Mouse (Mus musculus) heart, embryonic 12.5 days (tissue): ENCODE results near the gene Sult2b1. TPM values are rescaled to one million over a fixed set of nuclear protein-coding genes. Genes with fewer than 3 reads are reported as not detected.

Source experiments
- ATAC-seq: fragments of 200-750 bp; cut with Nextera tagmentation; 2 replicates; pipeline ENCODE4 v1.8.0; 2017; ENCODE audit warnings: moderate TSS enrichment, moderate library complexity; ENCODE audit not compliant: insufficient number of reproducible peaks, low FRiP score
- H3K27ac ChIP-seq: fragments of 300-500 bp; sonication (generic); 2 replicates; pipeline ENCODE4 v1.5.1; 2016; ENCODE audit warnings: mild to moderate bottlenecking, moderate library complexity; ENCODE audit not compliant: poor library complexity, severe bottlenecking
- H3K27me3 ChIP-seq: fragments of 300-500 bp; sonication (generic); replicated peaks from 2 replicates; pipeline ENCODE4 v1.6.1; 2016; ENCODE audit warnings: mild to moderate bottlenecking, moderate library complexity
- H3K36me3 ChIP-seq: fragments of 300-500 bp; sonication (generic); 2 replicates; pipeline ENCODE4 v1.6.1; 2016; ENCODE audit warnings: mild to moderate bottlenecking, moderate library complexity
- H3K4me1 ChIP-seq: fragments of 300-500 bp; sonication (generic); replicated peaks from 2 replicates; pipeline ENCODE4 v1.6.1; 2016; ENCODE audit warnings: mild to moderate bottlenecking
- H3K4me2 ChIP-seq: fragments of 300-500 bp; sonication (generic); 2 replicates; pipeline ENCODE4 v1.6.1; 2016; ENCODE audit warnings: mild to moderate bottlenecking, moderate library complexity
- H3K4me3 ChIP-seq: fragments of 300-500 bp; sonication (generic); 2 replicates; pipeline ENCODE4 v1.5.1; 2016; ENCODE audit warnings: mild to moderate bottlenecking
- H3K9ac ChIP-seq: fragments of 300-500 bp; sonication (generic); 2 replicates; pipeline ENCODE4 v1.6.1; 2016; ENCODE audit warnings: mild to moderate bottlenecking, moderate library complexity
- H3K9me3 ChIP-seq: fragments of 300-500 bp; sonication (generic); replicated peaks from 2 replicates; pipeline ENCODE4 v1.6.1; 2016; ENCODE audit warnings: mild to moderate bottlenecking, moderate library complexity
- WGBS: fragments of 180-500 bp; shearing (Covaris S2); methylation state at CpG from one replicate; pipeline ENCODE4 v1.1.7; 2016; 5-methylcytosine and 5-hydroxymethylcytosine counted together
- polyA plus RNA-seq: library from polyadenylated mRNA; unstranded; fragments of >200 nt; fragmentation: Nextera tagmentation; extraction: Ambion mirVana; gene quantifications from 2 replicates; pipeline ENCODE4 v1.2.1, GENCODE M21; 2016

The Sult2b1 gene
- polyA plus RNA-seq, 1 experiment from 2014 or later = 0.23 TPM

DNA sequence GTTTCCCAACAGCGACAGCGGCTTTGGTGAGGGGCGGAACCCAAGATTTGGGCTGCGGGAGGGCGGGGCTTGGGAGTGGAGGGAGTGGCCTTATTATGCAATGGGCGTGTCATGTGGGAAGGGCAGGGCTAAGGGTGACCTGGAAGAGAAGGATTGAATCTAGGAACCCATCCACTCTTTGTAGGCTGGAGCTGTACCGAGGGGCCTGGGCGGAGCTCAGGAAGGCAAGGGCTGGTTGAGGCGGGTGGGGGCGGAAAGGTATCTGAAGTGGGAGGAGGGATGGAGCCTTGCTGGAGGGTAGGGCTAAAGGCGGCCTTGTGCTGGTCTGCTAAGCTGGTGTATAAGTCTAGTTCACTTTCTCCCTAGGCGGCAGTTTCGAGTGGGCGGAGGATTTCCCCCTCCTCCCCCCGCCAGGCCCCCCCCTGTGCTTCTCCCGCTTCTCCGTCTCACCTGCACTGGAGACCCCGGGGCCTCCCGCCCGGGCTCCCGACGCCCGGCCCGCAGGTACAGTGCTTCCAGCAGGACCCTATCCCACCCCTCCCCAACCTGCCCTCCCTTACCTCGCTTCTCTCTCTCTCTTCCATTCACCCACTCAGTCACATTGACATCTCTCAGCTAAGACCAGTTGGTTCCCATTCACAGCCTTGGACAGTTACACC, 16.2 kb upstream of the Sult2b1 start:
- no peaks in the 10 kb centered on the region for H3K36me3 ChIP-seq
- H3K27ac ChIP-seq = no peak overlapping the region
- H3K4me3 ChIP-seq = peak overlapping the region; percentile 18
- peak overlapping the region; percentile 58 for H3K4me2 ChIP-seq
- WGBS = 7% methylated on average over 24 of the region's 25 CpGs
- H3K4me1 ChIP-seq = peaks cover 26% of the 10 kb centered on the region
- no peak overlapping the region for H3K9ac ChIP-seq
- ATAC-seq = peak; percentile 58
- no peaks in the 10 kb centered on the region for H3K9me3 ChIP-seq
- peaks cover 52% of the 10 kb centered on the region for H3K27me3 ChIP-seq

DNA sequence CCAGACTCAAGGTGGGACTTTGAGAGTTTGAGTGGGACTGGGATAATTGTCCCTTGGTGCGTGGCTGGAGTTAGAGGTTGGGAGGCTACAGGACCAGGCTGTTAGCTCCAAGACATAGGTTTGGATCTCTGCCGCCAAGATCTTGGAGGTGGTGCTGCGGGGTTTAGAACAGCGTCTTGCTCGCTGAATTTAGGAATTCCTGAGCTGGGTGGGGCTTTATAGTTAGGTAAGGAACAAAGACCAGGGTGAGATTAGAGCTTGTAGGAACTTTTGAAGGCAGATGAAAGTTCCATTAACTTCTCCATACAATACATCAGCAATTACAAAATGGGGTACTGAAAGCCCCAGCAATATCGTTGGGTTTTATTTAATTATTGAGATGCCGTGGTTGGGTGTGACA, 15.5 kb upstream of the Sult2b1 start:
- H3K27ac ChIP-seq = no peak overlapping the region
- no peak overlapping the region for H3K9ac ChIP-seq
- ATAC-seq = no peak
- H3K4me1 ChIP-seq = peaks cover 26% of the 10 kb centered on the region
- H3K9me3 ChIP-seq = no peaks in the 10 kb centered on the region
- H3K4me3 ChIP-seq = peak overlapping the region; percentile 18; the same call in 1 of the 2 replicates
- H3K27me3 ChIP-seq = peaks cover 59% of the 10 kb centered on the region
- H3K36me3 ChIP-seq = no peaks in the 10 kb centered on the region
- WGBS = 32% methylated on average over 7 of the region's 7 CpGs
- peak overlapping the region; percentile 58 for H3K4me2 ChIP-seq

GRCm38 (mm10) chr7:45798931-45799330, 14.5 kb upstream of the Sult2b1 start:
- H3K4me3 ChIP-seq = peak overlapping the region; percentile 53
- H3K4me2 ChIP-seq = peak overlapping the region; percentile 84
- H3K9me3 ChIP-seq = no peaks in the 10 kb centered on the region
- H3K9ac ChIP-seq = no peak overlapping the region
- peaks cover 70% of the 10 kb centered on the region for H3K27me3 ChIP-seq
- H3K4me1 ChIP-seq = peaks cover 26% of the 10 kb centered on the region
- no peaks in the 10 kb centered on the region for H3K36me3 ChIP-seq
- 45% methylated on average over 7 of the region's 7 CpGs for WGBS
- H3K27ac ChIP-seq = no peak overlapping the region
- ATAC-seq = no peak

- no peak for ATAC-seq
- Histone ChIP-seq H3K27ac (no peak overlapping the region), H3K27me3 (peaks cover 74% of the 10 kb centered on the region), H3K9me3 (no peaks in the 10 kb centered on the region), H3K4me1 (peaks cover 26% of the 10 kb centered on the region), H3K36me3 (no peaks in the 10 kb centered on the region), H3K4me2 (peak overlapping the region; percentile 84), H3K9ac (peak overlapping the region; percentile 67), H3K4me3 (peak overlapping the region; percentile 53)
- WGBS = 1% methylated on average over 19 of the region's 19 CpGs
Measured at GRCm38 (mm10) chr7:45798511-45798836, 14.0 kb upstream of the Sult2b1 start.

DNA sequence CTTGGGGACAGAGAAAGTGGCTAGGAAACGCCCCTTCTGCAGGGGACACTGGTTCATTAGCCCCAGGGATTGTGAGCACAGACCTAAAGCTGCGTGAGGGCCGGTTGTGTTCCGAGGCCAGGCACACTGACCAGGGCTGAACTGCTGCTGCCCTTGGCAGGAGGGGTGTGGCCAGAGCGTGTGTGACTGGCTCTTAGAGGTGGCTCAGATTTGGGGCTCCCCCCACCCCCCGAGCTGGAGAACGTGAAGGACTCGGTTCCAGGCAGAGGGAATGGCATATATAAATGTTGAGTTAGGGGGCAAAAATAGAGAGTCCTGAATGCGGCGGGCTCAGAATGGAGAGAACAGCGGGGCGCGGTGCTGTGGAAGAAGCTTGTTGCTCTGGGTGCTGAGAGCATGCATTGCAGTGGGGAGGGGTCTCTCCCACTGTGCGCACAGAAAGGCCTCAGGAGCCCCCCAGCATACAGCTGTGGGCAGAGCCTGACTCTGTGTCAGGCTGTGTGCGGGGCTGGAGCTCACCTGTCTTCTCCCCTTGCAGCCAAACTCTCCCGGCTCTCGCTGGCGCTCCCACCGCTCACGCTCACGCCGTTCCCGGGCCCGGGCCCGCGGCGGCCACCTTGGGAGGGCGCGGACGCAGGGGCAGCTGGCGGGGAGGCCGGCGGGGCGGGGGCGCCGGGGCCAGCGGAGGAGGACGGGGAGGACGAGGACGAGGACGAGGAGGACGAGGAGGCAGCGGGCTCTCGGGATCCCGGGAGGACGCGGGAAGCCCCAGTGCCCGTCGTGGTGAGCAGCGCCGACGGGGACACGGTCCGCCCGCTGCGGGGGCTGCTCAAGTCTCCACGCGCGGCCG, 13.4 kb upstream of the Sult2b1 start:
- H3K4me3 ChIP-seq = peak overlapping the region; percentile 53
- no peaks in the 10 kb centered on the region for H3K36me3 ChIP-seq
- peak overlapping the region; percentile 84 for H3K4me2 ChIP-seq
- no peak overlapping the region for H3K27ac ChIP-seq
- no peak for ATAC-seq
- peaks cover 80% of the 10 kb centered on the region for H3K27me3 ChIP-seq
- H3K9ac ChIP-seq = peak overlapping the region; percentile 67
- no peaks in the 10 kb centered on the region for H3K9me3 ChIP-seq
- WGBS = 1% methylated on average over 57 of the region's 60 CpGs
- peaks cover 26% of the 10 kb centered on the region for H3K4me1 ChIP-seq

DNA sequence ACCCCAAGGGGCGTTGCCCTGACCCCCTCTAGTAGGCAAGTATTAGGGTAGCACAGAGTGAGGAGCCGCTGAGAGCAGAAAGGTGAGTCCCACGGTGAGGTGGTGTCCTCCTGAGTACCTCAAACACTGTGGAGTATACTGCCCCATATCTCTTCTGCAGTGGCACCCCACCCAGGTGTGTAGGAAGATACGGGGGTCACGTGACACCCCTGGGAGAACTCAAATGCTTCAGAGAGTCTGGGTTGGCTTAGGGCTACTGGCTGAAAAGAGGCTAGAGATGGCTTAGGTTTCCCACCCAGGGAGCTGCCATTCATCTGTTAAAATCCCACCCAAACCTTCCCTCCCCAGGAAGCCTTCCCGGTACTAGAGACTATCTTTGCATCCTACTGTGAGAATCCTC, 12.5 kb upstream of the Sult2b1 start:
- Histone ChIP-seq H3K4me3 (no peak overlapping the region), H3K4me2 (no peak overlapping the region), H3K27me3 (peaks cover 89% of the 10 kb centered on the region), H3K4me1 (peaks cover 26% of the 10 kb centered on the region), H3K9me3 (no peaks in the 10 kb centered on the region), H3K36me3 (no peaks in the 10 kb centered on the region), H3K9ac (no peak overlapping the region), H3K27ac (no peak overlapping the region)
- 34% methylated on average over 6 of the region's 6 CpGs for WGBS
- no peak for ATAC-seq

- 0 out of 2 replicates have a peak, but pooled peaks cover 2% of the 10 kb centered on the region for H3K36me3 ChIP-seq
- no peak overlapping the region for H3K4me3 ChIP-seq
- no peak for ATAC-seq
- peaks cover 82% of the 10 kb centered on the region for H3K27me3 ChIP-seq
- H3K9me3 ChIP-seq = no peaks in the 10 kb centered on the region
- H3K27ac ChIP-seq = no peak overlapping the region
- 90% methylated on average over 29 of the region's 29 CpGs for WGBS
- H3K4me2 ChIP-seq = no peak overlapping the region
- H3K9ac ChIP-seq = no peak overlapping the region
- peaks cover 25% of the 10 kb centered on the region for H3K4me1 ChIP-seq
Measured at GRCm38 (mm10) chr7:45794971-45795370, 10.5 kb upstream of the Sult2b1 start.

GRCm38 (mm10) chr7:45793969-45794585, 9.6 kb upstream of the Sult2b1 start:
- Histone ChIP-seq H3K36me3 (0 out of 2 replicates have a peak, but pooled peaks cover 5% of the 10 kb centered on the region), H3K27me3 (peaks cover 75% of the 10 kb centered on the region), H3K27ac (no peak overlapping the region), H3K9me3 (no peaks in the 10 kb centered on the region), H3K4me3 (no peak overlapping the region), H3K4me1 (peaks cover 25% of the 10 kb centered on the region), H3K4me2 (no peak overlapping the region), H3K9ac (no peak overlapping the region)
- 70% methylated on average over 41 of the region's 44 CpGs for WGBS
- no peak for ATAC-seq

DNA sequence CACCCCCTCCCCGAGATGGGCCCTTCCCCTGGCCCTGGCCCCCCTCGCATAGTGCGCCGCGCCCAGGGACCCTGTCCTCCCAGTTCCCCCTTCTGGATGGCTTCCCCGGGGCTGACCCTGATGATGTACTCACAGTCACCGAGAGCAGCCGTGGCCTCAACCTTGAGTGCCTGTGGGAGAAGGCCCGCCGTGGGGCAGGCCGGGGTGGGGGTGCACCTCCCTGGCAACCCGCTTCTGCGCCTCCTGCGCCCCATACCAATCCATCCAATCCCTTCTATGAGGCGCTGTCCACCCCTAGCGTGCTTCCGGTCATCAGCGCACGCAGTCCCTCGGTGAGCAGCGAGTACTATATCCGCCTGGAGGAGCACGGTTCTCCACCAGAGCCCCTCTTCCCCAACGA, 8.8 kb upstream of the Sult2b1 start:
- no peak overlapping the region for H3K27ac ChIP-seq
- 0 out of 2 replicates have a peak, but pooled peaks cover 5% of the 10 kb centered on the region for H3K36me3 ChIP-seq
- ATAC-seq = no peak
- peaks cover 71% of the 10 kb centered on the region for H3K27me3 ChIP-seq
- no peak overlapping the region for H3K9ac ChIP-seq
- H3K4me1 ChIP-seq = peaks cover 20% of the 10 kb centered on the region
- H3K9me3 ChIP-seq = no peaks in the 10 kb centered on the region
- no peak overlapping the region for H3K4me2 ChIP-seq
- WGBS = 69% methylated on average over 22 of the region's 24 CpGs
- H3K4me3 ChIP-seq = no peak overlapping the region

DNA sequence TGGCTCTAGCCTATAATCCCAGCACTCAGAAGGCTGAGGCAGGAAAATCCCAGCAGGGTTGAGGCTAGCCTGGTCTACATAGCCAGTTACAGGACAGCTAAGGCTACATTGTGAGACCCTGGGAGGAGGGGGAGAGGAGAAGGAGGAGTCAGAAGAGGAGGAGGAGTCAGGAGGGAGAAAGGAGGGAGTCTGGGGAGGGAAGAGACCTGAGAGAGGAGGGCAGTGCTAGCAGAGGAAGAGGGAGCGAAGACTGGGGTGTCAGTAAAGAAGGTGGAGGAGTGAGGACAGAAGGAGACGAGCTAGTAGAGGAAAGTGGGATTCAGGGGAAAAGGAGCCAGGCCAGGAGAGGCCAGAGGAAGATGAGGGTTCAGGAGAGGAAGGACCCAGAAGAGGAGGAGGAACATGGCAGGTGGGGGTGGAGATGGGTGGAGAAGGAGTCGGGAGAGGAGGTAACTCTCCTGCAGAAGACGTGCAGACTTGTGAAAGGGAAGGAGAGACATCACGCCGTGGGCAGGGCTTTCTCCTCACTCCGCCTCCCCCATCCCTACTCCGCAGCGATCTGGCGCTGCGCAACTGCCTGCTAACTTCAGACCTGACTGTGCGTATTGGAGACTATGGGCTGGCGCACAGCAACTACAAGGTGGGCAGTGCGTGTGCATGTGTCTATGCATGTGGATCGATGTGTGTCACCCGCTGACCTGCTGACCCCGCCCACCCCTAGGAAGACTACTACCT, 7.5 kb upstream of the Sult2b1 start:
- 62% methylated on average over 17 of the region's 17 CpGs for WGBS
- Histone ChIP-seq H3K36me3 (0 out of 2 replicates have a peak, but pooled peaks cover 5% of the 10 kb centered on the region), H3K4me1 (peaks cover 9% of the 10 kb centered on the region), H3K4me2 (no peak overlapping the region), H3K27me3 (peaks cover 70% of the 10 kb centered on the region), H3K9ac (no peak overlapping the region), H3K4me3 (no peak overlapping the region), H3K27ac (no peak overlapping the region), H3K9me3 (no peaks in the 10 kb centered on the region)
- ATAC-seq = no peak
